Mouse (Mus musculus): Measurements from ENCODE around the gene Josd1.

DNA sequence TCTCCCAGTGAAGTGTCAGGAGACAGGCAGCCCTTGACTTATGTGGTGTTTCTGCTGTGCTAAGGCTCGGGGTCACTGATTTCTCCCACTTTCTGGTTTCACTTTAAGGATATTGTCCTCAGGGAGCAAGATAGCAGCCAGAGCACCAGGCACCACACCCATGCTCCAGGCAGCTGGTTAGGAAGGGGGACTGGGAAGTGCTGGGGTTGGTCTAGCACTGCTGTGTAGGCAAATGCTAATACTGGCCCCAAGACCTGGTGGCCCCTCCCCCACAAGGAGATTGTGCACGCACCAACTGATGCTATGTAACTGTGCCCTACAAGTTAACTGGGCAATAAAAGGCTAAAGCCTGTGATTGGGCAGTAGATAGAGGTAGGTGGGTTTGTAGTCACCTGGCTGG, 57.2 kb downstream of the Josd1 start:
- TF ChIP-seq HCFC1 (IDR thresholded peaks at IDR 0.05; ENCODE audit: borderline replicate concordance, insufficient read depth, low read length) (no peak), MAFK (IDR thresholded peaks at IDR 0.05; ENCODE audit: insufficient read depth, low read depth, low read length) (no peak), ZNF384 (IDR thresholded peaks at IDR 0.05; ENCODE audit: low read depth, low read length) (no peak)
